Mouse (Mus musculus): ENCODE results near the gene Rnf113a2.

GRCm38 (mm10) chr12:84447386-84447785 lies 30.4 kb downstream of the Rnf113a2 start:
- TF ChIP-seq POLR2A (IDR thresholded peaks at IDR 0.05; ENCODE audit: low read depth, low read length) (no peak), USF1 (IDR thresholded peaks at IDR 0.05; ENCODE audit: low read depth, low read length) (no peak), CTCF (conservative IDR thresholded peaks at IDR 0.05 in 1 of 2, IDR thresholded peaks at IDR 0.05 in 1 of 2; ENCODE audit: low read depth in 2 of 2, low read length in 2 of 2) (no peak), EP300 (IDR thresholded peaks at IDR 0.05; ENCODE audit: low read length) (no peak), BHLHE40 (IDR thresholded peaks at IDR 0.05; ENCODE audit: low read depth, low read length) (no peak), KAT2A (IDR thresholded peaks at IDR 0.05; ENCODE audit: insufficient replicate concordance, low read length) (no peak), ZMIZ1 (IDR thresholded peaks at IDR 0.05; ENCODE audit: low read depth, low read length) (no peak)
